ENCODE assay signal across 8 mouse cellular contexts in the genomic region with DNA sequence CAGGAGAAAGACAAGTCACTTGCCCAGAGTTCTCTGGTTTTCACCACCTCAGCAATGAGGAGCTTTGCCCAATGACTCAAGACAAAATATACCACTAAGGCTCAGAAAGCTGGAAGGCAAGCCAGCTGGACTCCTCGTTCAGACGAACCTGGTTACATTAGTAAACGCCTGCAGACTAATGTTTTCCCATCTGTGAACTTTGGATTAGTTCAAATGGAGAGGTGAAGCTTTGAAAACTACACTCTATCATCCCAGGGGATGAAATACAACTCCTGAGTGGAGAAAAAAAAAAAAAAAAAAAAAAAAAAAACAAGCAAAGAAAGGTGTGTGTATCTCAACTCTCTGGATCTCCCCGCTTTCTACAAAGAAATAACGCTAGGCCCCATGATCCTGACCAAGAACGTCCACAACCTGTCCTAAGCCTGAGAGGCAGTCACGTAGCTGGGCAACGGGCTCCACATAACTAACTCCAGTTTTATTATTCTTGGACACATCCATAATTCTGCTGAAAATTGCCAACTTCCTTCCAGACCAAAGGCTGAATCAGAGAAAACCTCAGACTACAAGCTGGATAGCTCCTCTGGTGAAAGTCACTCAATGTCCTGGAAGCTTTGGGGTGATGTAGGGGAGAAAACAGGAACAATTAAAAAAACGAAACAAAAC. TPM values are rescaled to one million over a fixed set of nuclear protein-coding genes. Genes with fewer than 3 reads are reported as not detected.
DNase-seq lines count a peak whose midpoint lies in the region; ATAC-seq and TF ChIP-seq lines count a peak whose summit lies in the region.

No protein-coding gene starts in this region.

- H3K36me3 ChIP-seq in limb, embryonic 15.5 days, result no peaks in the 10 kb centered on the region

- TF ChIP-seq CTCF in cerebellum, adult 2 months (IDR thresholded peaks at IDR 0.05; ENCODE audit: borderline replicate concordance, insufficient read depth, low read depth, low read length), result no peak
- TF ChIP-seq CTCF in embryonic fibroblast, embryonic 13.5 days (IDR thresholded peaks at IDR 0.05; ENCODE audit: borderline replicate concordance, insufficient read depth, low read length), result no peak

- no peak for TF ChIP-seq POLR2A in cerebellum, adult 2 months (IDR thresholded peaks at IDR 0.05; ENCODE audit: borderline replicate concordance, insufficient read depth, low read length)
- TF ChIP-seq POLR2A in embryonic fibroblast, embryonic 13.5 days (IDR thresholded peaks at IDR 0.05; ENCODE audit: low read depth, low read length), result peak; percentile 44; the same call in 1 of the 2 replicates

- H3K27ac ChIP-seq in cerebellum, adult 2 months (ENCODE audit: insufficient read depth, low read length), result no peak overlapping the region
- peak overlapping the region; percentile 87 for H3K27ac ChIP-seq in embryonic fibroblast, embryonic 13.5 days (ENCODE audit: insufficient read depth, low read length)
- peak overlapping the region; percentile 91; the same call in 1 of the 2 replicates for H3K27ac ChIP-seq in limb, embryonic 15.5 days

- no peak for DNase-seq in cerebellum, adult 2 months
- DNase-seq in cerebellum, postnatal 4 days (ENCODE audit: low spot score in 2 of 2), result no peak
- DNase-seq in 3134 (ENCODE audit: extremely low read depth, insufficient read length, low spot score), result peak; percentile 64
- DNase-seq in frontal cortex, postnatal 14 days (ENCODE audit: low spot score in 2 of 2), result no peak
- DNase-seq in left cerebral cortex, adult 9 months (ENCODE audit: low spot score in 2 of 2), result no peak
- DNase-seq in adrenal gland, postnatal 10 days, result no peak

- H3K4me1 ChIP-seq in cerebellum, adult 2 months (ENCODE audit: control insufficient read depth, insufficient read depth, low read length), result no peaks in the 10 kb centered on the region
- H3K4me1 ChIP-seq in embryonic fibroblast, embryonic 13.5 days (ENCODE audit: control insufficient read depth, insufficient read depth, low read length), result peaks cover 5% of the 10 kb centered on the region
- peaks cover 18% of the 10 kb centered on the region for H3K4me1 ChIP-seq in limb, embryonic 15.5 days

- no peak for ATAC-seq in limb, embryonic 15.5 days (ENCODE audit: insufficient number of reproducible peaks, low FRiP score, low TSS enrichment, low read depth)

- peak overlapping the region; percentile 95 for H3K4me2 ChIP-seq in limb, embryonic 15.5 days

- H3K9me3 ChIP-seq in limb, embryonic 15.5 days, result no peaks in the 10 kb centered on the region

- no peaks in the 10 kb centered on the region for H3K27me3 ChIP-seq in cerebellum, adult 2 months (ENCODE audit: control insufficient read depth, insufficient read depth, low read length)
- H3K27me3 ChIP-seq in limb, embryonic 15.5 days, result no peaks in the 10 kb centered on the region

- peak overlapping the region; percentile 61; the same call in 1 of the 2 replicates for H3K9ac ChIP-seq in limb, embryonic 15.5 days

- peak overlapping the region; percentile 8 for H3K4me3 ChIP-seq in cerebellum, adult 2 months (replicated peaks; ENCODE audit: insufficient read depth, low read depth, low read length)
- H3K4me3 ChIP-seq in embryonic fibroblast, embryonic 13.5 days (ENCODE audit: insufficient read depth, low read length), result peak overlapping the region; percentile 80
- peak overlapping the region; percentile 66 for H3K4me3 ChIP-seq in limb, embryonic 15.5 days

- WGBS in cerebellum, adult 2 months, result 76% methylated on average over 9 of the region's 9 CpGs
- 28% methylated on average over 9 of the region's 9 CpGs for WGBS in limb, embryonic 15.5 days

RNA-seq across cellular contexts. Expression of gene Slc1a4, which starts 1.4 kb away (rescaled TPM):
- 15.9 and 18.6 TPM in 2 replicates for polyA plus RNA-seq in cerebellum, adult 2 months (2012; rRNA removed)
- polyA plus RNA-seq in embryonic fibroblast, embryonic 13.5 days (2011; ENCODE audit: insufficient read length, low read depth, missing spikeins), result 45.2 and 61.5 TPM in 2 replicates
- polyA plus RNA-seq in limb, embryonic 15.5 days (2015; fragmentation: Nextera tagmentation; extraction: Ambion mirVana), result 19.1 and 20.6 TPM in 2 replicates
- total RNA-seq in adrenal gland, postnatal 10 days (2021), result 10 to 100 TPM in 1 of 2 experiments, 1 to 10 TPM in 1; 7.8 to 10.6 TPM

Comparison
In these comparisons a context has a peak if more than half of its experiments do, and no peak if none do; other contexts are left out.
1. H3K4me3 ChIP-seq: peak in every context shown above with its lines; median percentile 80 in embryonic fibroblast, embryonic 13.5 days; 66 in limb, embryonic 15.5 days; 8 in cerebellum, adult 2 months.